Mouse (Mus musculus) G1E (cell line): ENCODE measurements around the gene Foxb2. TPM values are rescaled to one million over a fixed set of nuclear protein-coding genes. Genes with fewer than 3 reads are reported as not detected.

Source experiments
- ATAC-seq: 2 replicates; pipeline ENCODE4 v1.8.0; 2016; ENCODE audit warnings: mild to moderate bottlenecking; ENCODE audit not compliant: insufficient number of reproducible peaks, poor library complexity, low FRiP score, severe bottlenecking; ENCODE audit errors: extremely low read depth
- DNase-seq: peaks from one replicate; pipeline ENCODE4 v3.0.0; 2012; ENCODE audit warnings: low spot score
- H3K27me3 ChIP-seq: 2 replicates; pipeline ENCODE4 v1.6.1; 2012; ENCODE audit warnings: mild to moderate bottlenecking, low read length, inconsistent platforms; ENCODE audit not compliant: insufficient read depth
- H3K36me3 ChIP-seq: replicated peaks from 2 replicates; pipeline ENCODE3; 2012; ENCODE audit warnings: mild to moderate bottlenecking, inconsistent platforms
- H3K4me1 ChIP-seq: 2 replicates; pipeline ENCODE4 v1.6.1; 2012; ENCODE audit warnings: low read depth, low read length, inconsistent platforms, mixed read lengths; ENCODE audit not compliant: insufficient read depth
- H3K4me3 ChIP-seq: 2 replicates; pipeline ENCODE4 v1.5.1; 2012; ENCODE audit warnings: low read depth, mild to moderate bottlenecking, inconsistent platforms, low read length, moderate library complexity, mixed read lengths
- H3K9me3 ChIP-seq: replicated peaks from 2 replicates; pipeline ENCODE4 v1.6.1; 2012; ENCODE audit warnings: inconsistent platforms
- CTCF ChIP-seq: IDR thresholded peaks from 2 replicates; pipeline ENCODE4 v1.5.1; 2012; ENCODE audit warnings: low read depth, low read length, inconsistent platforms, mixed read lengths
- GATA1 ChIP-seq: IDR thresholded peaks from 2 replicates; pipeline ENCODE4 v1.6.1; 2012; ENCODE audit warnings: borderline replicate concordance, low read length, inconsistent platforms, mixed read lengths
- GATA2 ChIP-seq: IDR thresholded peaks from 2 replicates; pipeline ENCODE4 v1.6.1; 2012; ENCODE audit warnings: low read depth, low read length, inconsistent platforms, borderline replicate concordance
- POLR2AphosphoS5 ChIP-seq: IDR thresholded peaks from 2 replicates; pipeline ENCODE4 v1.6.1; 2012; ENCODE audit warnings: low read depth, low read length, inconsistent platforms; ENCODE audit not compliant: insufficient replicate concordance
- TAL1 ChIP-seq: conservative IDR thresholded peaks from 2 replicates; pipeline ENCODE4 v1.6.1; 2012; ENCODE audit warnings: low read depth, low read length, inconsistent platforms, mixed read lengths
- polyA plus RNA-seq: library from polyadenylated mRNA; stranded (reverse); fragments of >175 nt; gene quantifications from 2 replicates; pipeline ENCODE4 v1.2.3, GENCODE M21; 2012
- total RNA-seq, 2 experiments: library from RNA; stranded (forward) in 1 of 2; stranded (reverse) in 1 of 2; fragments of 200-1000 nt in 1 of 2; fragments of >200 nt in 1 of 2; fragmentation: Nextera tagmentation in 1 of 2; gene quantifications; 2 replicates each; pipeline ENCODE4 v1.2.3; 2014 to 2017

Gene Foxb2
- total and polyA plus RNA-seq, 3 experiments, result 0.11 TPM; not detected in 2

DNA sequence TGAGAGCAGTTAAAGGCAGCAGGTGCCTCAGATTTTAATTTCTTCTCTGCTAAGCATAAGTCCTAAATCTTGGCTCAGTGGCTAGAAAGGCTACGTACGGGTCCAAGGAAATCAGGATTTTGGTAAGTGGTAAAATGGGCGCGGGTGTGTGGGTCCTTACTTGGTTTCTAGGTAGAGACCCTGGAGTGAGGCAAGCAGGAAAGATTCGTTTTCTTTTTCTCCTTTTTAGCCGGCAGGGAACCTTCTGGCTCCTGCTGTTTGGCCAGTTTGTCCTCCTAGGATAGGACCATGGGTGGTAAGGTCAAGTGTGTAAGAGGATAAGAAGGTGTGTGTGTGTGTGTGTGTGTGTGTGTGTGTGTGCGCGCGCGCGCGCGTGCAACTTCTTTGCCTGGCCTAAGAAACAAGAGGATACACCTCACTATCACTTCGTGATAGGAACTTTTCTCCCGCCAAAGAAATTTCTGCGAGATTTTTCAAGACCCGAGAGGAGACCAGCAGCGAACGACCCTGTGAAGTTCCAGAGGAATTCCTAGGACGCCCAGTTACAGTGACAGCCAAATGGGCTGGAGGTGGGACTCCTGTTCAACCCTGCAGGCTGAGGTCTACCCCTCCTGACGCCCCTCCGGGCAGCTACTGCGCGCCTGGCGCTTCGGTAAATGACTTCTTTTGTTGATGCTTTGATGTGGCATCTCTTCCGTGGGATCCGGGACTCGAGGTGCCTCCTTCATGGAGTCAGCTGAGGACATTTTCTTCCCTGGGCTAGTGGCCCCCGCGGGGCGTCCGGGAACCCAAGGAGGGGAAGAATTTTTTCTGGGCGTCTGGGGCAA lies 2.2 kb upstream of the Foxb2 start:
- H3K4me1 ChIP-seq, result no peaks in the 10 kb centered on the region
- no peak for DNase-seq
- ATAC-seq, result no peak

GRCm38 (mm10) chr19:16874991-16875540 lies 1.5 kb upstream of the Foxb2 start:
- no peak for TF ChIP-seq CTCF
- TF ChIP-seq GATA2, result no peak
- no peak for TF ChIP-seq TAL1
- no peak for TF ChIP-seq GATA1
- no peak for TF ChIP-seq POLR2AphosphoS5
- no peak for ATAC-seq
- Histone ChIP-seq H3K9me3 (0 out of 2 replicates have a peak, but pooled peaks cover 5% of the 10 kb centered on the region), H3K36me3 (no peaks in the 10 kb centered on the region), H3K27me3 (peaks cover 69% of the 10 kb centered on the region), H3K4me3 (no peak overlapping the region), H3K4me1 (no peaks in the 10 kb centered on the region)
- DNase-seq, result no peak

More for the DNA sequence above, 2.2 kb upstream of the Foxb2 start:
- Histone ChIP-seq H3K27me3 (peaks cover 61% of the 10 kb centered on the region), H3K4me3 (no peak overlapping the region), H3K9me3 (0 out of 2 replicates have a peak, but pooled peaks cover 5% of the 10 kb centered on the region), H3K36me3 (no peaks in the 10 kb centered on the region)
- TF ChIP-seq POLR2AphosphoS5 (no peak), CTCF (no peak), TAL1 (no peak), GATA1 (no peak)

DNA sequence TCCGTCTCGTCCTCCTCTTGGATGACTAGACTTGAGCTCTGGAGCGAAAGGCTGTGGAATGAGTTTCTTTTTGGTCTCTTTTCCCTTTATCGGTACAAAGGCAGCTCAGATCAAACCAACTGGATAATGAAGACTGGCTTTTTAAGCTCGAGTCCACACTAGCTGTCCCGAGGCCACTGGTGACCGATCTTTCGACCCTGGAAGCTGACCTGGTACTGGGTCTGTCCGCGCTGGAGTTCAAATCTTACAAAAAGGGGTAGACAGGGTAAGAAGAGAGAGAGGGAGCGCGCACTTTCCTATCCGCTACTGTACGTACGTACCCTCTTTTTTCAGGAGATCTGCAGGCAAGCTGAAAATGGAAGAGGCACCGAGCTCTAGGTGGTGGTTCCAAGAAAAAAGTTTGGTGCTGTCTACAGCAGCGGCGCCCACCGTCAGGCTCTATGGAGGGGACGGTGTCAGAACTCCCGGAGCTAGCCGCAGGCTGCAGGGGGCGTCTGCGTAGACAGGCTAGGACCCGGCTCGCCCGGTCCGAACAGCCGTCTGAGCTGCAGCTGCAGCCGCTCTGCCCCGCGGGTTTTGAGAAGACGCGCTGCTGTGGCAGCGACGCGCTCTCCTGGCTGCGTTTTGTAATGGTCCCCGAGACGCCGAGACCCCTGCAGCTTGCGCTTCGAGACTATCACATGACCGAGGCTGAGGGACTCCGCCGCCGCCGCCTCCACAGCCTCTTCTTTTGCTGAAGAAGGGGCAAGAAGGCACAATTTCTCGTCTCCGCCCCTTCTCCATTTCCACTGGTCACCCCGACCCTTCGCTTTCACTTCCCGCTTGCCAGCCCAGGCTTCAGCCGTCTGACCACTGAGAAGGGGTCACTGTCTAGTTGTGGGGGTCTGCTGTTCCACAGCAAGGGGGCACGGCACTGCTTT lies 597 bp upstream of the Foxb2 start:
- peaks cover 75% of the 10 kb centered on the region for H3K27me3 ChIP-seq
- no peak for ATAC-seq

DNA sequence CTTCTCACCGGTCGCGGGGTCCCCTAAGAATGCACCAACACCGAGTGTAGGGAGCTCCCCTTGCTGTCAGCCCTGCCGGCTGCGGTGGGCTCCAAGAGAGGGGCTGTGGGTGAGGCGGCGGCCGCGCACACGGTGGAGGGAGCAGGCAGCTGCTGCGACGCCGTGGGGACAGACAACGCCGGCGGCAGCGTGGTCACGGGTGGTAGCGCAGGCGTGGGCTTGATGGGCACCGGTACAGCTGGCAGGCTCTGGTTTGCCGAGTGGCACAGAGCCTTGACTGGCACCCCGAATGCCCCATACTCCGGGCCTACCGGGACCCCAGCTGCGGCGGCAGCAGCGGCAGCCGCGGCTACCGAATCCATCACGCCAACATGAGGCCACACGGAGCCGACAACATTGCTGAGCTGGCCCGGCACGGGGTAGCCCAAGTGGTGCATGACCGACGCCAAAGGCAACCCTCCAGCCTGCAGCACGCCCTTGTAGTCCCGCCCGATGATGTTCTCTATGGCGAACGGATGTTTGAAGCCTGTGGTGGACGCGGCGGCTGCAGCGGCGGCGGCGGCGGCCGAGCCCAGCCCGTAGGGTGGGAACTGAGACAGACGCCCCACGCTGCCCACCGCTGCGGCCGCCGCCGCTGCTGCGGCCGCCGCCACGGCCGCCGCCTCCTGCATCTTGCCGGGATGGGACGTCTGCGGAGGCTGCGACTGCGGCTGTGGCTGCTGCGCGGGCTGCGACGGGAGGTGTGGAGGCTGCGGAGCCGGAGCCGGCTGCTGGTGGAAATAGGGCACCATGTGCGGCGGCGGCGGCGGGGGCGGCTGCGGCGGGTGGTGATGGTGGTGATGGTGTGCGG lies 1.0 kb downstream of the Foxb2 start:
- ATAC-seq (no peak), DNase-seq (no peak)
- peaks cover 78% of the 10 kb centered on the region for H3K27me3 ChIP-seq
- no peaks in the 10 kb centered on the region for H3K36me3 ChIP-seq
- H3K9me3 ChIP-seq, result 0 out of 2 replicates have a peak, but pooled peaks cover 5% of the 10 kb centered on the region
- 0 out of 2 replicates have a peak overlapping the region, but pooled peaks have one; percentile 16 for H3K4me3 ChIP-seq
- no peaks in the 10 kb centered on the region for H3K4me1 ChIP-seq
- no peak for TF ChIP-seq POLR2AphosphoS5
- TF ChIP-seq GATA2, result no peak
- no peak for TF ChIP-seq GATA1
- TF ChIP-seq TAL1, result no peak

More for the DNA sequence above, 597 bp upstream of the Foxb2 start:
- H3K4me3 ChIP-seq, result no peak overlapping the region
- H3K36me3 ChIP-seq, result no peaks in the 10 kb centered on the region
- 0 out of 2 replicates have a peak, but pooled peaks cover 5% of the 10 kb centered on the region for H3K9me3 ChIP-seq
- DNase-seq, result no peak
- no peaks in the 10 kb centered on the region for H3K4me1 ChIP-seq
- no peak for TF ChIP-seq GATA2
- TF ChIP-seq CTCF, result no peak
- TF ChIP-seq TAL1, result no peak
- TF ChIP-seq GATA1, result no peak
- no peak for TF ChIP-seq POLR2AphosphoS5

DNA sequence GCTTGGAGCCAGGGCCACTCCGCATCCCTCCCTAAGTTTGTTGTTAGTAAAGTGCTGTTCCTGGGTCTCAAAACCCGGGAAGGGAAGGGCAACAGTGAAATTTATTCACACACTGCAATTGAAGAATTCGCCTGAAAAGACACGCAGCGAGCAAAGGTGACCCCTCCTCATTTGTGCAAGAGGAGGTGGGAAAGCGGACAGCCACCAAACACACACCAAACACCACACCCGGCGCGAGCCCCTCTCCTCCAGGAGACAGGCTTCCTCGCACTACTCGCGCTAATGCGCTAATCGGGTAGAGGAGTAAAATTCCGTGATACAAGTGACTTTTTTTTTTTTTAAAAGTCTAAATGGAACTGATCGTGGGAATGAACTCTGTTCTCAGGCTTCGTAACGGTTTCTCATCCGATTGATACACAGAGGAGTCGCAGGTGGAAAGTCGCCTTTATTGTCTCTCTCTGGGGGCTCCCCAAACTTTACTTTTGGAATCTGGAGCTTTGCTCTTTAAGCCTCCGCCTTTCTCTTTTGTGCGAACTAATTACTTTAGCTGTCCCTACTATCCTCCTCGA lies 2.3 kb downstream of the Foxb2 start:
- H3K9me3 ChIP-seq, result 0 out of 2 replicates have a peak, but pooled peaks cover 5% of the 10 kb centered on the region
- DNase-seq, result no peak
- no peaks in the 10 kb centered on the region for H3K4me1 ChIP-seq
- H3K36me3 ChIP-seq, result no peaks in the 10 kb centered on the region
- no peak for TF ChIP-seq TAL1
- no peak for TF ChIP-seq CTCF
- no peak for TF ChIP-seq POLR2AphosphoS5
- TF ChIP-seq GATA2, result no peak
- TF ChIP-seq GATA1, result no peak
- no peak overlapping the region for H3K4me3 ChIP-seq
- ATAC-seq, result no peak
- H3K27me3 ChIP-seq, result peaks cover 67% of the 10 kb centered on the region
